Mouse (Mus musculus): Measurements from ENCODE around the gene Morn5. TPM values are rescaled to one million over a fixed set of nuclear protein-coding genes. Genes with fewer than 3 reads are reported as not detected.

Gene Morn5
- polyA plus RNA-seq, 1 experiment = 0.25 TPM

- DNase-seq (ENCODE audit: low spot score) = no peak
Measured at GRCm38 (mm10) chr2:36071660-36072305, 22.5 kb downstream of the Morn5 start.

- DNase-seq (ENCODE audit: low spot score) = no peak
Measured at GRCm38 (mm10) chr2:36073781-36074180, 24.5 kb downstream of the Morn5 start.

GRCm38 (mm10) chr2:36075210-36075609 is 26.0 kb downstream of the Morn5 start:
- no peak for DNase-seq (ENCODE audit: low spot score)

- DNase-seq (ENCODE audit: low spot score) = no peak
Measured at GRCm38 (mm10) chr2:36077160-36077761, 28.0 kb downstream of the Morn5 start.

- no peak for DNase-seq (ENCODE audit: low spot score)
Measured at GRCm38 (mm10) chr2:36081446-36081845, 32.2 kb downstream of the Morn5 start.

GRCm38 (mm10) chr2:36082802-36083580 is 33.7 kb downstream of the Morn5 start:
- DNase-seq (ENCODE audit: low spot score) = no peak

- DNase-seq (ENCODE audit: low spot score) = no peak
Measured at GRCm38 (mm10) chr2:36085041-36085440, 35.8 kb downstream of the Morn5 start.

GRCm38 (mm10) chr2:36089190-36089589 is 39.9 kb downstream of the Morn5 start:
- DNase-seq (ENCODE audit: low spot score) = no peak

GRCm38 (mm10) chr2:36090853-36091741 is 41.8 kb downstream of the Morn5 start:
- no peak for DNase-seq (ENCODE audit: low spot score)

- no peak for DNase-seq (ENCODE audit: low spot score)
Measured at GRCm38 (mm10) chr2:36092748-36093147, 43.5 kb downstream of the Morn5 start.

GRCm38 (mm10) chr2:36093301-36093700 is 44.0 kb downstream of the Morn5 start:
- no peak for DNase-seq (ENCODE audit: low spot score)

GRCm38 (mm10) chr2:36093914-36094475 is 44.7 kb downstream of the Morn5 start:
- no peak for DNase-seq (ENCODE audit: low spot score)

GRCm38 (mm10) chr2:36097129-36097815 is 48.0 kb downstream of the Morn5 start:
- no peak for DNase-seq (ENCODE audit: low spot score)

GRCm38 (mm10) chr2:36098021-36098420 is 48.8 kb downstream of the Morn5 start:
- no peak for DNase-seq (ENCODE audit: low spot score)

GRCm38 (mm10) chr2:36099739-36100138 is 50.5 kb downstream of the Morn5 start:
- no peak for DNase-seq (ENCODE audit: low spot score)

- no peak for DNase-seq (ENCODE audit: low spot score)
Measured at GRCm38 (mm10) chr2:36101866-36102558, 52.8 kb downstream of the Morn5 start.

GRCm38 (mm10) chr2:36102559-36102946 is 53.3 kb downstream of the Morn5 start:
- no peak for DNase-seq (ENCODE audit: low spot score)

GRCm38 (mm10) chr2:36103069-36103554 is 53.9 kb downstream of the Morn5 start:
- no peak for DNase-seq (ENCODE audit: low spot score)

GRCm38 (mm10) chr2:36103555-36104367 is 54.5 kb downstream of the Morn5 start:
- DNase-seq (ENCODE audit: low spot score) = no peak
